Mouse (Mus musculus): ENCODE results near the gene Mrpl39.

The Mrpl39 gene

GRCm38 (mm10) chr16:84698708-84699107 is 36.8 kb downstream of the Mrpl39 start:
- no peak for DNase-seq (ENCODE audit: low spot score)

GRCm38 (mm10) chr16:84696178-84696577 is 39.4 kb downstream of the Mrpl39 start:
- no peak for DNase-seq (ENCODE audit: low spot score)

DNA sequence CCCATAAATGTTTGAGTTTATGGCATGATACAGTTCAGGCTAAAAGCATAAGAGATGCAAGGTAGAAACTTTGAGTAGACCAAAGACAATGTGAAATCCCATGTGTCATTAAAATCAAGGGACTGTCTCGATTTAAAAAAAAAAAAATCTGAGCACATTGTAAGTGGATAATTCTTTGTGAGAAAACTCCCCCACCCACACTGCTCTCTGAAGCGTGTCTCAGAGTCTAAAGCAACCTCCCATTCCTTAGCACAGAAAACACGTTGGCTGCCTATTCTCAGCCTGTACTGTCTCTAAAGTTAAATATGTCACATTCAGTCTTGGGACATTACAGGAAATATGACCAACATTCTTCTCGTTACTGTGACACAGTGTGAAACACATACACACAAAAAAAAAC is 53.6 kb downstream of the Mrpl39 start:
- no peak for DNase-seq (ENCODE audit: low spot score)

GRCm38 (mm10) chr16:84680760-84681159 is 54.8 kb downstream of the Mrpl39 start:
- no peak for DNase-seq (ENCODE audit: low spot score)

- no peak for DNase-seq (ENCODE audit: low spot score)
Measured at GRCm38 (mm10) chr16:84677292-84677691, 58.2 kb downstream of the Mrpl39 start.

Data from layer of hippocampus, adult 11-12 months (tissue).